Mouse (Mus musculus) limb, embryonic 10.5 days (tissue): ENCODE results near the gene Pacrg. TPM values are rescaled to one million over a fixed set of nuclear protein-coding genes. Genes with fewer than 3 reads are reported as not detected.

Experiments
- DNase-seq: peaks from one replicate; pipeline ENCODE4 v3.0.0-alpha.2; 2017; ENCODE audit warnings: low spot score
- H3K27ac ChIP-seq: fragments of 300-500 bp; sonication (generic); 2 replicates; pipeline ENCODE4 v1.5.1; 2016; ENCODE audit warnings: mild to moderate bottlenecking
- H3K27me3 ChIP-seq: fragments of 300-500 bp; sonication (generic); 2 replicates; pipeline ENCODE4 v1.6.1; 2016; ENCODE audit warnings: low read depth, mild to moderate bottlenecking; ENCODE audit not compliant: poor library complexity, severe bottlenecking
- H3K36me3 ChIP-seq: fragments of 300-500 bp; sonication (generic); 2 replicates; pipeline ENCODE4 v1.6.1; 2016; ENCODE audit warnings: mild to moderate bottlenecking, moderate library complexity
- H3K4me1 ChIP-seq: fragments of 300-500 bp; sonication (generic); 2 replicates; pipeline ENCODE4 v1.6.1; 2016
- H3K4me3 ChIP-seq: fragments of 300-500 bp; sonication (generic); 2 replicates; pipeline ENCODE4 v1.5.1; 2016; ENCODE audit warnings: mild to moderate bottlenecking, moderate library complexity
- H3K9me3 ChIP-seq: fragments of 300-500 bp; sonication (generic); replicated peaks from 2 replicates; pipeline ENCODE4 v1.6.1; 2016; ENCODE audit warnings: mild to moderate bottlenecking
- WGBS: fragments of 180-500 bp; shearing (Covaris S2); methylation state at CpG from one replicate; pipeline ENCODE4 v1.1.7; 2016; 5-methylcytosine and 5-hydroxymethylcytosine counted together
- polyA plus RNA-seq: library from polyadenylated mRNA; unstranded; fragments of >200 nt; fragmentation: Nextera tagmentation; extraction: Ambion mirVana; gene quantifications from 2 replicates; pipeline ENCODE4 v1.2.1, GENCODE M21; 2016

Gene Pacrg
- polyA plus RNA-seq, 1 experiment from 2014 or later, result 1.3 TPM

DNA sequence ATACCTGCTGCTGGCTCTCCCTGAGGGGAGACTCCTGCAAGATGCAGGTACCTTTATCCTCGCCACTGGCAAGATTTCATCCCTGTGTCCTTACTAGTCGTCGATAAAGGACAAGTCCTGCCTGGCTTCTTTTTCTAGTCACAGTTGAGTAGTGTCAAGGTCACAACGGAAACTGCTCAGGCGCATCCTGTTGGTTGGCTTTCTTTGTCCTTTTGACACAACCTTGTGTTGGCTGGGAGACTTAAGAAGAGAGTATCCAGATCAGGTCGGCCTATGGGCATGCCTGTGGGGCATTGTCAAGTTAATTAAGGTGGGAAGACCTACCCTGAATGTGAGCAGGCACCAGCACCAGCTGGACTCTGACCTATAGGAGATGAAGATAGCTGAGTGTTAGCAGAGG, 483.8 kb downstream of the Pacrg start:
- WGBS, result 56% methylated on average over 6 of the region's 6 CpGs
- no peak overlapping the region for H3K4me3 ChIP-seq
- peak overlapping the region; percentile 53; the same call in 1 of the 2 replicates for H3K27ac ChIP-seq
- no peak for DNase-seq
- peaks cover 23% of the 10 kb centered on the region for H3K4me1 ChIP-seq
- H3K36me3 ChIP-seq, result no peaks in the 10 kb centered on the region
- no peaks in the 10 kb centered on the region for H3K9me3 ChIP-seq
- no peaks in the 10 kb centered on the region for H3K27me3 ChIP-seq

- H3K9me3 ChIP-seq, result no peaks in the 10 kb centered on the region
- no peaks in the 10 kb centered on the region for H3K36me3 ChIP-seq
- peak; percentile 49 for DNase-seq
- no peak overlapping the region for H3K4me3 ChIP-seq
- peak overlapping the region; percentile 53; the same call in 1 of the 2 replicates for H3K27ac ChIP-seq
- peaks cover 23% of the 10 kb centered on the region for H3K4me1 ChIP-seq
- 6% methylated on average over 8 of the region's 8 CpGs for WGBS
- no peaks in the 10 kb centered on the region for H3K27me3 ChIP-seq
Measured at GRCm38 (mm10) chr17:10355746-10356145, 484.4 kb downstream of the Pacrg start.

Other genes starting within 250 kb of the Pacrg start
- 0.49 and 0.85 TPM in 2 replicates for gene Prkn, start 73 bp upstream of the Pacrg start, polyA plus RNA-seq